Mouse (Mus musculus) midbrain, postnatal 0 days (tissue): ENCODE results near the gene Ccdc93. TPM values are rescaled to one million over a fixed set of nuclear protein-coding genes. Genes with fewer than 3 reads are reported as not detected.

Source experiments
- ATAC-seq: fragments of 200-750 bp; cut with Nextera tagmentation; 2 replicates; pipeline ENCODE4 v1.8.0; 2017; ENCODE audit warnings: moderate number of reproducible peaks, mild to moderate bottlenecking, moderate TSS enrichment, moderate library complexity; ENCODE audit not compliant: low FRiP score
- DNase-seq: peaks from one replicate; pipeline ENCODE4 v3.0.0-alpha.2; 2015; ENCODE audit warnings: low spot score
- H3K27ac ChIP-seq: fragments of 300-500 bp; sonication (generic); 2 replicates; pipeline ENCODE4 v1.5.1; 2014; ENCODE audit warnings: low read depth, mild to moderate bottlenecking, low read length, mixed read lengths
- H3K27me3 ChIP-seq: fragments of 300-500 bp; sonication (generic); 2 replicates; pipeline ENCODE4 v1.6.1; 2014; ENCODE audit warnings: low read length, control low read depth, mixed read lengths; ENCODE audit not compliant: insufficient read depth
- H3K36me3 ChIP-seq: fragments of 300-500 bp; sonication (generic); 2 replicates; pipeline ENCODE4 v1.6.1; 2014; ENCODE audit warnings: low read length, control low read depth, mixed read lengths; ENCODE audit not compliant: insufficient read depth
- H3K4me1 ChIP-seq: fragments of 300-500 bp; sonication (generic); 2 replicates; pipeline ENCODE4 v1.6.1; 2014; ENCODE audit warnings: mild to moderate bottlenecking, control low read depth, antibody characterized with exemption, low read length, mixed read lengths; ENCODE audit not compliant: insufficient read depth
- H3K4me2 ChIP-seq: fragments of 300-500 bp; sonication (generic); 2 replicates; pipeline ENCODE4 v1.6.1; 2014; ENCODE audit warnings: low read depth, mild to moderate bottlenecking, low read length, mixed read lengths; ENCODE audit not compliant: poor library complexity, severe bottlenecking
- H3K4me3 ChIP-seq: fragments of 300-500 bp; sonication (generic); 2 replicates; pipeline ENCODE4 v1.5.1; 2014; ENCODE audit warnings: low read depth, mild to moderate bottlenecking, low read length, moderate library complexity
- H3K9ac ChIP-seq: fragments of 300-500 bp; sonication (generic); replicated peaks from 2 replicates; pipeline ENCODE4 v1.6.1; 2014; ENCODE audit warnings: mild to moderate bottlenecking, low read length, moderate library complexity, mixed read lengths; ENCODE audit not compliant: poor library complexity, severe bottlenecking
- H3K9me3 ChIP-seq: fragments of 300-500 bp; sonication (generic); 2 replicates; pipeline ENCODE4 v1.6.1; 2016; ENCODE audit warnings: low read length, control low read depth
- CTCF ChIP-seq: IDR thresholded peaks from 2 replicates; pipeline ENCODE4 v1.5.1; 2016; ENCODE audit warnings: antibody characterized with exemption, mild to moderate bottlenecking
- WGBS: fragments of 180-500 bp; shearing (Covaris S2); extraction: QIAGEN DNeasy Blood & Tissue Kit; methylation state at CpG from one replicate; pipeline ENCODE4 v1.1.7; 2014; 5-methylcytosine and 5-hydroxymethylcytosine counted together
- polyA plus RNA-seq: library from polyadenylated mRNA; unstranded; fragments of >200 nt; fragmentation: Nextera tagmentation; extraction: Ambion mirVana; gene quantifications from 2 replicates; pipeline ENCODE4 v1.2.1, GENCODE M21; 2015
- total RNA-seq: library from RNA; depleted of rRNA; stranded (reverse); fragments of >200 nt; gene quantifications from 2 replicates; pipeline ENCODE4 v1.2.3, GENCODE M21; 2014

Ccdc93 gene
- total and polyA plus RNA-seq, 2 experiments from 2014 or later, result 7.2 to 12.5 TPM

DNA sequence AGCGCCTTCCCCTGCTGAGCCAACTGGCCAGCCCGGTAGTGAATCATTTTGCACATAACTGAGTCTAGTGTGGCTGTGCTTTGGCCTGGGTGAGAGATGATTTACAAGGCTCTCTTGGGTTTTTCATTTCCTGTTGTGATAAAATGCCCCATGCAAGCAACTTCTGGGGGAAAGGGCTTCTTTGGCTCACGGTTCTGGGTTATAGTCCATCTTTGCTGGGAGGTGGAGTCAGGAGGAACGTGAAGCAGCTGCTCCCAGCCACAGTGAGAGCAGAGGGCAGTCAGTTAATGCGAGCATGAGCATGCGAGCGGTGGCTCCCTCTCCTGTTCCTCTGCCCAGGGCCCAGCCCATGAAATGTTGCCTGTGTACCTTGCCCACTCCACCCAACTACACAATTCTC, 33.0 kb downstream of the Ccdc93 start:
- H3K27me3 ChIP-seq, result no peaks in the 10 kb centered on the region
- no peak for ATAC-seq

DNA sequence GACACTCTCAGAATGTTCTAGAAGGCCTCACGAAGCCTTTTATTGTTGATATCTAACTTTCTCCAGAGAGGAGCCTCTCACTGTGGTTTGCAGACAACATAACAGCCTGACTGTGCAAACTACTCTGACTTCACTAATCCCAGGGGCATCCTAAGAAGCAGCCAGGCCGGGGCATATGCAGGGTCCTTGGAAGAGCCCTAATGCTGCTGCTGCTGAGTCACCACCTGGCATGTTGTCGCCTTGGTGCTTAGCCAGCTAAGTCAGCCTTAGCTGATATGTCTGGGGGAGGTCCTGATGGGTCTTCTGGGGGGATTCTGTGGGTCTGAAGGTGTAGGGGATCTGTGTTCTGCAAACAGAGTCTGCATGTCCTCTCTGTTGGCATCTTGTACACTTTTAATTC, 35.4 kb downstream of the Ccdc93 start:
- ATAC-seq (no peak), DNase-seq (no peak)
- Histone ChIP-seq H3K9ac (no peak overlapping the region), H3K4me3 (no peak overlapping the region), H3K4me2 (no peak overlapping the region), H3K9me3 (no peaks in the 10 kb centered on the region), H3K36me3 (peaks cover 47% of the 10 kb centered on the region), H3K27ac (no peak overlapping the region), H3K4me1 (no peaks in the 10 kb centered on the region), H3K27me3 (no peaks in the 10 kb centered on the region)
- TF ChIP-seq CTCF, result no peak
- 90% methylated on average over 3 of the region's 3 CpGs for WGBS

More for the DNA sequence above, 33.0 kb downstream of the Ccdc93 start:
- H3K4me2 ChIP-seq, result no peak overlapping the region
- H3K36me3 ChIP-seq, result peaks cover 44% of the 10 kb centered on the region
- H3K9me3 ChIP-seq, result no peaks in the 10 kb centered on the region
- WGBS, result 87% methylated on average over 7 of the region's 7 CpGs
- no peak overlapping the region for H3K27ac ChIP-seq
- no peak for DNase-seq
- H3K4me1 ChIP-seq, result no peaks in the 10 kb centered on the region
- no peak for TF ChIP-seq CTCF
- H3K4me3 ChIP-seq, result no peak overlapping the region
- no peak overlapping the region for H3K9ac ChIP-seq

GRCm38 (mm10) chr1:121468271-121468670, 37.4 kb downstream of the Ccdc93 start:
- WGBS, result 84% methylated on average over 2 of the region's 2 CpGs
- H3K9me3 ChIP-seq, result no peaks in the 10 kb centered on the region

GRCm38 (mm10) chr1:121471503-121471902, 40.7 kb downstream of the Ccdc93 start:
- Histone ChIP-seq H3K36me3 (peaks cover 26% of the 10 kb centered on the region), H3K9me3 (no peaks in the 10 kb centered on the region), H3K4me3 (no peak overlapping the region), H3K9ac (no peak overlapping the region), H3K4me2 (no peak overlapping the region), H3K27me3 (no peaks in the 10 kb centered on the region), H3K27ac (no peak overlapping the region), H3K4me1 (no peaks in the 10 kb centered on the region)
- 64% methylated on average over 5 of the region's 5 CpGs for WGBS
- ATAC-seq (no peak), DNase-seq (no peak)
- TF ChIP-seq CTCF, result no peak

More at GRCm38 (mm10) chr1:121468271-121468670, 37.4 kb downstream of the Ccdc93 start:
- DNase-seq (no peak), ATAC-seq (no peak)
- Histone ChIP-seq H3K4me3 (no peak overlapping the region), H3K27ac (no peak overlapping the region), H3K27me3 (no peaks in the 10 kb centered on the region), H3K4me2 (no peak overlapping the region), H3K4me1 (no peaks in the 10 kb centered on the region), H3K9ac (no peak overlapping the region), H3K36me3 (peaks cover 27% of the 10 kb centered on the region)
- TF ChIP-seq CTCF, result no peak

- no peak overlapping the region for H3K9ac ChIP-seq
- no peak for DNase-seq
- no peak overlapping the region for H3K27ac ChIP-seq
- 96% methylated on average over 5 of the region's 5 CpGs for WGBS
- H3K36me3 ChIP-seq, result peaks cover 61% of the 10 kb centered on the region
- H3K27me3 ChIP-seq, result no peaks in the 10 kb centered on the region
- H3K4me2 ChIP-seq, result no peak overlapping the region
- H3K9me3 ChIP-seq, result no peaks in the 10 kb centered on the region
- no peaks in the 10 kb centered on the region for H3K4me1 ChIP-seq
- no peak for TF ChIP-seq CTCF
- H3K4me3 ChIP-seq, result no peak overlapping the region
- no peak for ATAC-seq
Measured at GRCm38 (mm10) chr1:121477716-121478115, 46.9 kb downstream of the Ccdc93 start.

GRCm38 (mm10) chr1:121478284-121478980, 47.6 kb downstream of the Ccdc93 start:
- Histone ChIP-seq H3K4me2 (no peak overlapping the region), H3K27ac (no peak overlapping the region), H3K27me3 (no peaks in the 10 kb centered on the region), H3K36me3 (peaks cover 66% of the 10 kb centered on the region), H3K4me3 (no peak overlapping the region), H3K9ac (no peak overlapping the region), H3K9me3 (no peaks in the 10 kb centered on the region), H3K4me1 (no peaks in the 10 kb centered on the region)
- TF ChIP-seq CTCF, result no peak
- 84% methylated on average over 12 of the region's 12 CpGs for WGBS
- DNase-seq (peak; percentile 28), ATAC-seq (no peak)
